Mouse (Mus musculus): Measurements from ENCODE around the gene Tbc1d9b. TPM values are rescaled to one million over a fixed set of nuclear protein-coding genes. Genes with fewer than 3 reads are reported as not detected.
A peak's percentile ranks its signal among the peaks of the same experiment; 100 is the strongest.

The Tbc1d9b gene
- total and polyA plus RNA-seq, 3 experiments = 30.9 to 44.0 (median 41.4) TPM

GRCm38 (mm10) chr11:50210505-50211151 is 79.4 kb downstream of the Tbc1d9b start, which contains the start of the genes Sqstm1 and Mgat4b:
Gene Sqstm1 (minus strand): TSS chr11:50210827.
Gene Mgat4b (plus strand): TSS chr11:50210890.
- WGBS = under 1% methylated on average over 48 of the region's 48 CpGs
- H3K4me3 ChIP-seq = peak within 1 kb of the TSS; percentile 98
- peak within 1 kb of the TSS; percentile 98 for H3K9ac ChIP-seq (ENCODE audit: low read depth, low read length)
- H3K79me2 ChIP-seq (replicated peaks; ENCODE audit: control insufficient read depth, insufficient read depth, low read length) = no peaks in the 10 kb centered on the region
- TF ChIP-seq CTCF (IDR thresholded peaks at IDR 0.05) (peak; percentile 19; the same call in 1 of the 2 replicates), POLR2A (IDR thresholded peaks at IDR 0.05; ENCODE audit: insufficient read depth, low read depth, low read length) (peak; percentile 98), EP300 (IDR thresholded peaks at IDR 0.05; ENCODE audit: insufficient read depth, low read depth, low read length) (peak; percentile 5; the same call in 1 of the 2 replicates)
- H3K27ac ChIP-seq = peak within 1 kb of the TSS; percentile 100
- DNase-seq = peak; percentile 90 to 93
- intact Hi-C loops (cut with DNase I) = loop anchor here (2.0 kb wide), 1 partner anchor 14 kb away; no protein-coding TSS in a partner anchor
- H3K36me3 ChIP-seq (ENCODE audit: control insufficient read depth, insufficient read depth, low read length) = peaks cover 18% of the 10 kb centered on the region
- H3K27me3 ChIP-seq (ENCODE audit: control insufficient read depth, insufficient read depth, low read length) = no peaks in the 10 kb centered on the region
- peaks cover 18% of the 10 kb centered on the region for H3K4me1 ChIP-seq (ENCODE audit: control insufficient read depth, insufficient read depth, low read length)

DNA sequence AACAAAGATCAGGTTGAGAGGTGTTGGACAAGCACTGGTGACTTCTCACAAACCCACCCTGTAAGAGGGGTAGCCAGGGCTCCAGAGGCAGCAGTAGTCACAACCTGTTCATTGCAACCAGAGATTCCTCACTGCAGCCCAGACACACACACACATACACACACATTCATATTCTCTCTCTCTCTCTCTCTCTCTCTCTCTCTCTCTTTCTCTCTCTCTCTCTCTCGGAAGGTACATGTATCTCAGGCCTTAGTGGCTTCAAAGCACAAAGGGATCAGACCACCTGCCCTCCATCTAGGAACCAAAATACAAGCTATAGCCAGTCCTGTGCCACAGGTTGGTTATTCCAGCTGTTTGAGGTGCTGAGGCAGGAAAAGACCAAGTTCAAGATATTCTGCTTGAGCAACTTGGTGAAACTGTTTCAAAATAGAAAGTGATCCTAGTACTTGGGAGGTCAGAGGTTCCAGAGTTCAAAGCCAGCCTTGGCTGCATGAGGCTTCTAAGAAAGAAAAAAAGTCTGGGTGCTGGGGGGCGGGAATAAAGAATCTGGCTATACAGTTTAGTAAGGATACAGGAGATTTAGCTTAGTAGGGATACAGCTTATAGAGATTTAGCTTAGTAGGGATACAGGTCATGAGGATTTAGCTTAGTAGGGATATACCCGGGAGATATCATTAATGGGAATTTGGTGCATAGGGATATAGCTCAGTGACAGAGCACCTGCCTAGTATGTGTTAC is 80.3 kb downstream of the Tbc1d9b start:
- Histone ChIP-seq H3K36me3 (ENCODE audit: control insufficient read depth, insufficient read depth, low read length) (peaks cover 10% of the 10 kb centered on the region), H3K4me1 (ENCODE audit: control insufficient read depth, insufficient read depth, low read length) (peaks cover 15% of the 10 kb centered on the region), H3K4me3 (peak overlapping the region; percentile 98), H3K27ac (peak overlapping the region; percentile 100), H3K79me2 (replicated peaks; ENCODE audit: control insufficient read depth, insufficient read depth, low read length) (no peaks in the 10 kb centered on the region), H3K27me3 (ENCODE audit: control insufficient read depth, insufficient read depth, low read length) (no peaks in the 10 kb centered on the region), H3K9ac (ENCODE audit: low read depth, low read length) (peak overlapping the region; percentile 54)
- TF ChIP-seq POLR2A (IDR thresholded peaks at IDR 0.05; ENCODE audit: insufficient read depth, low read depth, low read length) (no peak), EP300 (IDR thresholded peaks at IDR 0.05; ENCODE audit: insufficient read depth, low read depth, low read length) (no peak)
- DNase-seq = no peak
- intact Hi-C loops (cut with DNase I) = loop anchor here (2.0 kb wide), 1 partner anchor 13 kb away; no protein-coding TSS in a partner anchor
- WGBS = 90% methylated on average over 3 of the region's 3 CpGs

- H3K36me3 ChIP-seq (ENCODE audit: control insufficient read depth, insufficient read depth, low read length) = peaks cover 5% of the 10 kb centered on the region
- no peaks in the 10 kb centered on the region for H3K27me3 ChIP-seq (ENCODE audit: control insufficient read depth, insufficient read depth, low read length)
- H3K79me2 ChIP-seq (replicated peaks; ENCODE audit: control insufficient read depth, insufficient read depth, low read length) = no peaks in the 10 kb centered on the region
- intact Hi-C loops (cut with DNase I) = no loop called here
- 50% methylated on average over 3 of the region's 3 CpGs for WGBS
- peak overlapping the region; percentile 29; the same call in 1 of the 2 replicates for H3K4me3 ChIP-seq
- TF ChIP-seq CTCF (IDR thresholded peaks at IDR 0.05) (no peak), POLR2A (IDR thresholded peaks at IDR 0.05; ENCODE audit: insufficient read depth, low read depth, low read length) (no peak), EP300 (IDR thresholded peaks at IDR 0.05; ENCODE audit: insufficient read depth, low read depth, low read length) (no peak)
- H3K27ac ChIP-seq = peak overlapping the region; percentile 100
- no peak for DNase-seq
- H3K9ac ChIP-seq (ENCODE audit: low read depth, low read length) = 0 out of 2 replicates have a peak overlapping the region, but pooled peaks have one; percentile 37
- peaks cover 15% of the 10 kb centered on the region for H3K4me1 ChIP-seq (ENCODE audit: control insufficient read depth, insufficient read depth, low read length)
These were observed 81.0 kb downstream of the Tbc1d9b start for GRCm38 (mm10) chr11:50212060-50212739.

GRCm38 (mm10) chr11:50212848-50213758 is 81.9 kb downstream of the Tbc1d9b start:
- Histone ChIP-seq H3K4me3 (peak overlapping the region; percentile 29), H3K27me3 (ENCODE audit: control insufficient read depth, insufficient read depth, low read length) (no peaks in the 10 kb centered on the region), H3K4me1 (ENCODE audit: control insufficient read depth, insufficient read depth, low read length) (peaks cover 13% of the 10 kb centered on the region), H3K9ac (ENCODE audit: low read depth, low read length) (peak overlapping the region; percentile 37), H3K79me2 (replicated peaks; ENCODE audit: control insufficient read depth, insufficient read depth, low read length) (no peaks in the 10 kb centered on the region), H3K27ac (peak overlapping the region; percentile 100), H3K36me3 (ENCODE audit: control insufficient read depth, insufficient read depth, low read length) (peaks cover 5% of the 10 kb centered on the region)
- no peak for TF ChIP-seq CTCF (IDR thresholded peaks at IDR 0.05)
- peak; percentile 83; the same call in 1 of the 2 replicates for TF ChIP-seq EP300 (IDR thresholded peaks at IDR 0.05; ENCODE audit: insufficient read depth, low read depth, low read length)
- peak; percentile 55 for TF ChIP-seq POLR2A (IDR thresholded peaks at IDR 0.05; ENCODE audit: insufficient read depth, low read depth, low read length)
- peak; percentile 84 to 91 for DNase-seq
- 9% methylated on average over 11 of the region's 11 CpGs for whole genome bisulfite sequencing
- intact Hi-C loops (cut with DNase I) = no loop called here

- Histone ChIP-seq H3K9ac (ENCODE audit: low read depth, low read length) (no peak overlapping the region), H3K36me3 (ENCODE audit: control insufficient read depth, insufficient read depth, low read length) (no peaks in the 10 kb centered on the region), H3K27me3 (ENCODE audit: control insufficient read depth, insufficient read depth, low read length) (no peaks in the 10 kb centered on the region), H3K4me1 (ENCODE audit: control insufficient read depth, insufficient read depth, low read length) (peaks cover 10% of the 10 kb centered on the region), H3K27ac (no peak overlapping the region), H3K4me3 (no peak overlapping the region), H3K79me2 (replicated peaks; ENCODE audit: control insufficient read depth, insufficient read depth, low read length) (no peaks in the 10 kb centered on the region)
- no peak for DNase-seq
- intact Hi-C loops (cut with DNase I) = no loop called here
- TF ChIP-seq CTCF (IDR thresholded peaks at IDR 0.05) (peak; percentile 18; the same call in 1 of the 2 replicates), POLR2A (IDR thresholded peaks at IDR 0.05; ENCODE audit: insufficient read depth, low read depth, low read length) (no peak), EP300 (IDR thresholded peaks at IDR 0.05; ENCODE audit: insufficient read depth, low read depth, low read length) (no peak)
- whole genome bisulfite sequencing = 84% methylated on average over 6 of the region's 6 CpGs
These were observed 83.4 kb downstream of the Tbc1d9b start for GRCm38 (mm10) chr11:50214631-50215030.

Measured in heart, adult 2 months (tissue).